Mouse (Mus musculus): ENCODE measurements around the gene Tldc1.

Tldc1 gene

DNA sequence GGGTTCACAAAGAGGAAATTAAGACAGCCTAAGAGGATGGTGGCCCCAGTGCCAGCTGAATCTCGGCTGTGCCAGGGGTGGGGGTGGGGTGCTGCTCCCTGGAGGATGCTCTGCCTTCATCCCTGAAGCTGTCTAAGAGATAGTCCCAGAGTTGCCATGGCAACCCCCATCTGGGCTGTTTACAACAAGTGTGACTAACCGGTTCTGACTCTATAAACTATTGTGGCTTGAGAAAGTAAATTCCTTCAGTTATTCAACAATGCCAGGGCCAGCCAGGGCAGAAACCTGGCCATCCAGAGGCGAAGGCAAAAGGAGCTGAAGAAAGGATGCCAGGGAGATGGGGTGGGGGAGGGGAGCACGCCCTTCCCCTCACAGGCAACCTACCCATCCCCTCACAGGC is 23.0 kb upstream of the Tldc1 start:
- in situ Hi-C loops (cut with MboI, MseI) = no loop called here

DNA sequence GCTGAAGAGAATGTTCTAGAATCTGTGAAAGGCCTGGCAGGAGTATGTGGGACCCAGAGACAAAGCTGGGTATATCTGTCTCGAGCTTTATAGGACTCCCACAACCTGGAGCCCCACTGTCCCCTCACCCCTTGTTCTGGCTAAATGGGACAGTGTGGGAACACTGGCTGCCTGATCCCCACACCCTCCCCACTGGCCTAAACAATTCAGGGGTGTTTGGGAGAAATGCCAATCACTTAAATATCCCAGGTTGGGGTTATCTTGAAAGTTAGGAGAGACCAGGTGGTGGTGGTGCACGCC is 20.7 kb upstream of the Tldc1 start:
- in situ Hi-C loops (cut with MboI, MseI) = no loop called here

DNA sequence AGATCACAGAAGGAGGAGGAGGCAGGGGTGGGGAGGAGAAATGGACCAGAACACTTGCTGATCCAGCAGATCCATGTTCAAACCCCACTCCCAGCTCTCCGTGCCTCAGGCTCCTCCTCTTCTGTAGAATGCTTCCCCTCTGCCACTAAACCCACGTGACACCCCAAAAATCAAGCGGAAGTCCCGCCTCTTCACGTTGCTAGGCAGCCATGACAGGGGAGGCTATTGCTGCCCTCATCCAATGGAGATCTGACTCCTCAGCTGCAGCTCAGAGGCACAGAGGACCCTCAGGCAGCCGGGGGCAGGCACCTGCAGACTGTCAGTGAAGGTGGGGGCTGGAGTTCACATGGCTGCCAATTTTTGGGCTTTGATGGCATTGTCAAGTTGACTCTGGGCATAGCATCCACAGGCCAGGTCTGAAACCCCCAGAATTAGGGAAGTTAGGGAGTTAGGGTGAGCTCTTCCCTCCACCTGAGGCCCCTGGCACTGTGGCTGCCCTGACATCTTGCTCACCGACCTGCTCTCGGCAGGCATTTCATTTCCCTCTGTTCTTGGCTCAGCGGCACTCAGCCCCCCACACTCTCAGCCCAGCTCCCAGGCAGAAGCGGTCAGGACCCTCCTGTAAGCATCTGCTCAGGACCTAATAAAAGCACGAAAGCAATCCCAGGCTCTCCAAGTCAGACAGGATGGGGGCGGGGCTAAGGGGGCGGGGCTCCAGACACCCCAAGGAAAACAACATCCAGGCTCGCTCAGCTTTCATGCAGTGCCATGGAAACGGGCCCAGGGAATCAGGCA is 20.2 kb upstream of the Tldc1 start:
- in situ Hi-C loops (cut with MboI, MseI) = no loop called here

DNA sequence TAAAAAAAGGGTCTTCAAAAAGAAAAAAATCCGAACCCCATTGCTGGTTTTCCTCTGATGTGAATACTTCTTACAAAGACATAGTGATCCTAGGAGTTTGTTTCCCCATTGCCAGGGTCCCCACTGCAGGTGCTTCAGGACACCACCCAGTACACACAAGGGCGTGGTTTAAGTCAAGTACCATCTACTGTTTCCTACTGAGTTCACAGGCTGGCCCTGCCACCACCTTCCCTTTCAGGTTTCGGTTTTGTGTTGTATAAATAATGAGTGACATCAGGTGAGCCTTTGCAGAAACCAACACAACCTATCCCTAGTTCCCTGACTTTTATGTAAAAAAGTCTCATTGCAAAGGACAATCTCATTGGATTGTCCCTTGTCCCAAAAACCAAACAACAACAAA is 17.4 kb upstream of the Tldc1 start:
- in situ Hi-C loops (cut with MboI, MseI) = no loop called here

DNA sequence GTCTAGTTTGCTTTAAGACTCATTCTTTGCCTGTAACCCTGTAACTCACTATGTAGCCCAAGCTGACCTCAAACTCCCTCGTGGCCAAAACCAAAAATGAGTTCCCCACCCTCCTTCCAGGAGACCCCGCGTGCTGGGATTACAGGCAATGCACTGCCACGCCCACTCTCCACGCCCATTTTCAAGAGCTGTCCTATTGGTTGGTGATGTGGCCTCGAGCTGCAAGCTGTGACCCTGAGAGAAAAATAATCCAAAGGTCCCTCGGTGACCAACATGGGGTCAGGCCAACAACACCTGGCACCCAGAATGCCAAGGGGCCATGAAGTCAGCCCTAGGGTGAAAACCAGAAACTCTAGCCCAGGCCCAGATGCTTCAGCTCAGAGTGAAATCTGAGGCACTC is 16.5 kb upstream of the Tldc1 start:
- in situ Hi-C loops (cut with MboI, MseI) = no loop called here

DNA sequence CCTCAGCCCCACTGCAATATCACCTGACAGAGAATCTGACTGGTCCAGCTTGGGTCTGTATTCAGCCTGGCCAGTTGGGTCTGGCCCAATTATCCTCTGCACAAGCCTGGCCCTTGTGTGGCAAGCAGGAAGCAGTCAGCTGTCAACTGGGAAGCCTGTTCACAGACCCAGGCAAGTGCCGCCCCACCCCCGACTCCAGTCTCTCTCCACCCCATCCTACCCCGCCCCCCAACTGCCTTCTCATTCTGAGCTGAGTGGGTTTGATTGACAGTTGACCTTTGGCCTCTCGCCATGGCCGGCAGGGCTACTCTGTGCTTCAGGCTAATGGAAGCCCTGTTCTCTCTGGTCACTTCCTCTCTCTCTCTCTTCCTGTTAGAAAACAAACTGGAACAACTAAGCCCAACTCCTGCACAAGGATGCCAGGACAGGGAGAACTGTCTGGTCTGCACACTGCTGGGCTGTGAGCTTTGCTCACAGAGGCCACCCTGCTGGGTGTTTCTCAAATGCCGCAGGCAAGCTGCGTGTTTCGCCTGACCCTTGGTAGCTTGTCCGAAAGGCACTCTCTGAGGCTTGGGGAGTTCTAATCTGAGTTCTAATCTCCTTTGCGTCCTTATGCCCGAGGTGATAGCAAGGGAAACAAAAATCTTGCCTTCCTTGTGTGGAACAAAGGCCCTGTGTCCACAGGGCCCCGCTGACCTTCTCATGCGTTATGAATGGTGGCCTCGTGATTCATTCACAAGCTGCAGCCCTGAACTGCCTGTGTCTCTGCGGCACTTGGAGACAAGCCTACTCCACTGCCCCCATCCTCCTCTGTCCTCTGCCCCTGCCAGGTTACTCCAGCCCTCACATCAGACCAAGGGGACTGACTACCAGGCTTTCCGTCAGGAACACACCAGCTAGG is 13.8 kb upstream of the Tldc1 start:
- in situ Hi-C loops (cut with MboI, MseI) = no loop called here

DNA sequence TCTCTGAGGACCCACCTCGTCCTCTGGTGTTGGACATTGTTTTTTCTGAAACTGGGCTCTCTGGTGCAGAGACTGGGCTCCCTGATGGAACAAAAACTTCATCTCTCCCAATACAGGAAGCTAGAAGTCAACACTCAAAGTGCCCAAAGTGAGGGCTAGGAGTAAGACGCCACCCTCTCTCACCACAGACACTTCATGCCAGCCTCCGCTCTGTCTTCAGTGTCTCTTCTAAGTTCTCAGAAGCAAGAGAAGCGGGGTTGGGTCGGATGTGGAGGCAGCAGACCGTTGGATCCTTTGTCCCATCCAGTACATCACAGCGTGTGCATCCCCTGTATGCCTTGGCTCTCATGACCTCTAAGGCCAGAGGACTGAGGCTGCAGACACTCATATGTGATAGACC is 11.4 kb upstream of the Tldc1 start:
- in situ Hi-C loops (cut with MboI, MseI) = no loop called here

DNA sequence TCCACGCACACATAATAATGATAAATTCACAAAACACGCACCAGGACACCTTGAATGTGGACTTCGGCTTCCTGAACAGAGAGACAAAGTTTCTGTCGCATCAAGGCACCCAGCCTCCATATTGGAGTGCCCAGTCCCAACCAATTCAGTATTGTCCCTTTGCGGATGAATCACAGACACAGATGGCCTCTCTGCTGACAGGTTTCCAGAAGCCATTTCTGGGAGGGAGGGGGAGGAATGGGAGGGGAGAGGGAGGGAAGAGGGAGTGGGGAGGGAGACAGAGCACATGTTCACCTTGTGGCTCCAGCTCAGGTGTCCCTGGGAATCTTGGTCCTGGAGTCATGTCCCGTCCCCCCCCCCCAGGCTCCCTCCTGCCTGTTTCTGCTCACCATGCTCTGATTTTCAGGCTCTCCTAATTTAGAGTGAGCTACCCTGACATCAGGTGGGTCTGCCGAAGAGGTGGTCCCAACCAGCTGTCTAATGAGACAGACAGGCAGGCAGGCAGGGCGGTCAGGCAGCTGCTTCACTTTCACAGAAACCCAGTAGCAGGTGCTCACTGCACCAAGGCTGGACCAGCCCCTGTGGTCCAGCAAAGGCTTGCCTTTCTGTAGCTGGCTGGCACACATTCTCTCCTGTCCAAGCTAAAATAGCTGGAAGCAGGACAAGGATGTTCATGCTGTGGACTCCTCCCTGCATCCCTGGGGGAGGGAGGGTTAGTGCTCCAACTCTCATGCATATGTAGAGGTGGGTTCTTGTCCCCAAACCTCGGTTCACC is 10.6 kb upstream of the Tldc1 start:
- in situ Hi-C loops (cut with MboI, MseI) = no loop called here

DNA sequence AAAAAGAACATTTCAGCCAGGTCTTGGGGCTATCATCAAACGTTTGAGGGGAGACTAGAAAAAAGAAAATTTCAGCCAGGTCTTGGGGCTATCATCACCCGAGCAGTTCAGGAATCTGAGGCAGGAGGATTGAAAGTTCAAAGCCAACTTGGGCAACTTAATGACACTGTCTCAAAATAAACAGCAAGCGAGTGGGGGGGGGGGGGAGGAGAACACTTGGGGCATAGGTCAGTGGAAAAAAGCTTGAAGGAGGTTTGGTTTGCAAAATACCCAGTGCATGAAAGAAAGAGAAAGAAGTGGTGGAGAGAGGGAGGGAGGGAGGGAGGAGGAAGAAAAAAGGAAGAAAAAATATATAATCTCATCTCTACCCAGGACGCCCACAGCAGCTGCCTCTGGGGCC is 9.1 kb upstream of the Tldc1 start:
- in situ Hi-C loops (cut with MboI, MseI) = no loop called here

DNA sequence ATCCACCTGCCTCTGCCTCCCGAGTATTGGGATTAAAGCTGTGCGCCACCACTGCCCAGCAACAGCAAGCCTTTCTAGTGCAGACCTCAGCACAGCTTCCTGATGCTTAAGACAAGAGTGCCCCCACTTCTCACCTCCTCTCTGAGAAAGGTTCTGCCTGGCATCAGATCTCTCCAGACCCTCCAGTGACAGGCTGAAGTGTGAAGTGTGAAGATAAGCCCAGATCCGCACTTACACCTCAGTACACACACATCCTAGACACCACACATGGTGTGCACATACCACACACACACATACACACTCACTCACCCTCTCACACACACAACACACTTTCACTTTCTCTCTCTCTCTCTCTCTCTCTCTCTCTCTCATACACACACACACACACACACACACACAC is 8.7 kb upstream of the Tldc1 start:
- in situ Hi-C loops (cut with MboI, MseI) = no loop called here

DNA sequence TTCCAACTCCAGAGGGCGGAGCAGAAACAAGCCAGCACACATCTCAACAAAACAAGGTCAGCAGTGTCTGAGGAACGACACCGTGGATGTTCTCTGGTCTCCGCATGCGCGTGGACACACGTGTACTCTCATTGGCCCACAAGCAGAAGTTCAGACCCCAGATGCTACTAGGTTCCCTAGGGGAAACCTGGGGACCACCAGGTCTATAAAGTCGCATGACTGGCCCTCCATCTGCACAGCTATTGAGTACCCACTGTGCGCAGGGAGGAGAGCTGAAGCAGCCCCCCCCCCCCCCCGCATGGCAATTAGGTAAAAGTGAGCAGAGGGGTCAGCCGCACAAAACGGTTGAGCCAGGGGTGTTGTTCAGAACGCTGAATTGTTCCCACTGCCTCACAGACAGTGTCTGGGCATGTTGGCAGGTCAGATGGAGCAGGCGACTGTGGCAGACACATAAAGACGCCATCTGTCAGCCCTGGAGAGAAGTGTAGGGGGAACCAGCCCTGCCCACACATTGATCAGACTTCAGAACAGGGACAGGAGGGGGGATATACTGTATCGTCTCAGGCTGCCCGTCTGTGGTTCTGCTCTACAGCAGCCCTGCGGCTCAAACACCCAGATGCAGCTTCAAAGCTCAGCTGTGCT is 7.7 kb upstream of the Tldc1 start:
- in situ Hi-C loops (cut with MboI, MseI) = no loop called here

DNA sequence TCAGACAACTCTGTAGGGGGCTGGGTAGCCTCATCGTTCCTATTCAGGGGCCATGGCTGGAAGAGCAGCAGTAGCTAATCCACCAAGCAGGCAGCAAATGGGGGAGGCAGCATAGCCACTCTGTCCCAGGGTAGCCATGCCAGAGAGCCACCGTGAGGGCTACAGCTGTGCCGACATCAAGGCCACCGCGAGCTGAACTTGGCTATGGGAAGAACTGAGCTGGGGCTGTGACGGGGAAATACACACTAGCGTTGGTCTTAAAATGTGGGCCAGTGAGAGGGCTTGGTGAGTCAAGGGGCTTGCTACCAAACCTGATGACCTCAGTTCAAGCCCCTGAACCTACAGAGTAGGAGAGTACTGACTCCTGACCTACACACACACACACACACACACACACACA is 6.5 kb upstream of the Tldc1 start:
- in situ Hi-C loops (cut with MboI, MseI) = no loop called here

DNA sequence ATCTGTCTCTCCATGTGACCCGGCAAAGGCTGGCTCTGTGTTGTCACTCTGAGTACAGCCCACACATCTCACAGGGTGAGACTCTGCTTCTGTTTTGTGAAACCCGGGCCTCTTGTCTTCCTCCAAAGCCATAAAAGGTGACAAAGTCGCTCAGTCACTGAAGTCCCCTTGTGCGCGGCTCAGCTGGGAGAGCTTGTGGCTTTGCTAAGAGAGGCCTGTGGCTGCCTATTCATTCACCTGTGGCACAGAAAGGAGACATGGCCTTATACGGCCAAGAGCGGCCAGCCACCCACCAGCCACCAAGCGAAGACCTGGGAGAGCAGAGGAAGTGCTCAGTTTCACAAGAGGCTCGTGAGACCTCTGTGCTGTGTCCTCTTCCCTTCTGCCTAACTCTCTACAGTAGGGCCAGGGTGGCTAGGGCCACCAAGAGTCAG is 5.9 kb upstream of the Tldc1 start:
- in situ Hi-C loops (cut with MboI, MseI) = no loop called here

DNA sequence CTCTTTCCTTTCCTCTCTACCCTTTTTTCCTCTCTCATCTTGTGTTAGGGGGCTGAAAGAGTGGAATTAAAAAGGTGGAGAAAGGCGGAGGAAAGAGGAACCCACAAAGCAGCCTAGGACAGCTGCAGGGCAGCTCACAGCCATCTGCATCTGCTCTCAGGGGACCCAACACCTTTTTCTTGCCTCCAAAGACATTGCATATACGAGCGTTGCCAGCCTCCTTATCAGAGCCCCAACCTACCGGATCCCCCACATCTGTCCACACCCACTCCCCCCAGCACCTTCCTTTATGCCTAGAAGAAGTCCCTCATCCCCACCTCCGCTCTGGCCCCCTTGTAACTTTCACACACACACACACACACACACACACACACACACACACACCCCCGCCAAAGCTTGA is 5.4 kb upstream of the Tldc1 start:
- in situ Hi-C loops (cut with MboI, MseI) = no loop called here

DNA sequence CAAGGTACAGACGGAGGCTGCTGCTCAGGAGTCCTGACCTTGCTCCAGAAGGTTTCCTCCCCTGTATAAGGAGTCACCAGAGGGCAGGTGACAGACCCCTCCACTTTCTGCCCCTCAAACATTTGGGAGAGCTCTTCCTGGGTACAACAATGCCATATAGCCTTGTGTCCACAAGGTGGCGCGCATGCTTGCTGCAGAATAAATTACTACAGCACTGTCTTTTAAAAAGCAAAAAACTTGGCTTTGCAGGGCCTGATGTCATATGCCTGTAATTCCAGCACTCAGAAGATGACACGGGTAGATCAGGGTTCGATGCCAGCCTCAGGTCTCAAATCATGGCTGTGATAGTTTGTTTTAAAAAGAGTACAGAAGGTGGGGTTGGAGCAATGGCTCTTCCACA is 4.5 kb upstream of the Tldc1 start:
- in situ Hi-C loops (cut with MboI, MseI) = no loop called here

DNA sequence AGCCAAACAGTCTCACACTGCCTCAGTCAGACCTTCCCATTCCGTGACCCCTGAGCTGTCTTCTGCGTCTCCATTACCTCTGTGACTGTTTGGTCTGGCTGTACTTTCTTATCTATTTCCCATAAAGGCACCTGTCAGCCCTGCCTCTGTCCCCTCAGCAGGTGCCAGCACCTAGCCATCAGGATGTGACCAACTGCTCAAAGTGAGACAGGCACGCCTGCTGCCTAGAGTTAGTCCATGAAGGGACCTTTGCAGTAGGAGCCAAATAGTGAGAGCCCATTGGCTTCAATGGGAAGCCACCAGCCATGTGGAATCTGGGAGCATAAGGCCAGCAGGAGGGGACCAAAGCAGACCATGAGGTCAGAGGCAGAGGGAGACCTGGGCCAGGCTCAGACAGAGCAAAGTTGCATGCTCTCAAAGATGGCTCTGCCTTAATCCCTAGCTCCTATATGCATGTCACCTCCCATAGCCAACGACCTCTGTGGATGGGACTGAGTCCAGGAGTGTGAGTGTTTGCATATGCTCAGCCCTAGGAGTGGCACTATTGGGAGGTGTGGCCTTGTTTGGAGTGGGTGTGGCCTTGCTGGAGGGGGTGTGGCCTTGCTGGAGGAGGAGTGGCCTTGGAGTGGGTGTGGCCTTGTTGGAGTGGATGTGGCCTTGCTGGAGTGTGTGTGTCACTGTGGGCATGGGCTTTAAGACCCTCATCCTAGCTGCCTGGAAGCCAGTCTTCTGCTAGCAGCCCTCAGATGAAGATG is 3.0 kb upstream of the Tldc1 start:
- in situ Hi-C loops (cut with MboI, MseI) = no loop called here

DNA sequence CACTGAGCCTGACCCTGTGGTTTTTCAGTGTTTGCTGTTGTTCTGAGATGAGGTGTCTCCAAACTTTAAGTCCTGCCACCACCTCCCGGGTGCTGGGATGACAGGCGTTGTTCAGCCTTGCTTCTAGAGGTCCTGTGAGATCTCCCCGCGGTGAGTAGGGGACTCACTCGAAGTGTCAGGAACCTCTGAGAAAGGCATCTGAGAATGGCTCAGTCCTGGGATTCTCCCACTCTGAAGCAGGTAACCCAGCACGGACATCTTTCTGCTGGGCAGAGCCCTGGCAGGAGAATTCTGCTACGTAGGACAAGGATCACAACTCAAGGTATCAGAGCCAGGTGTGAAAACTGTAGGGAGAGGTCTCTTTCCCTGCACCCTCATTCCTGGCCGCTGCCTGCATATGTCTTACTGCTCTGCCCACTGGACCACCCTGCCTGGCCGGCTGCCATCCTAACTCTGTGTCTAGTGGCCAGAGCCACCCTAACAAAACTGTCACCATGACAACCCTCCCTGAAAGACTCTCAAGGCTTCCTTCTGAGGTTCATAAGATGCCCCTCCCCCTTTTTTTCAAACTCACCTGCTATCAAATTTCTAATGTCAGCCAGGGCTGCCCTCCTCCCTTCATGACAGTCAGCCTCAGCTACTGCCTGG is 2.3 kb upstream of the Tldc1 start:
- in situ Hi-C loops (cut with MboI, MseI) = no loop called here

DNA sequence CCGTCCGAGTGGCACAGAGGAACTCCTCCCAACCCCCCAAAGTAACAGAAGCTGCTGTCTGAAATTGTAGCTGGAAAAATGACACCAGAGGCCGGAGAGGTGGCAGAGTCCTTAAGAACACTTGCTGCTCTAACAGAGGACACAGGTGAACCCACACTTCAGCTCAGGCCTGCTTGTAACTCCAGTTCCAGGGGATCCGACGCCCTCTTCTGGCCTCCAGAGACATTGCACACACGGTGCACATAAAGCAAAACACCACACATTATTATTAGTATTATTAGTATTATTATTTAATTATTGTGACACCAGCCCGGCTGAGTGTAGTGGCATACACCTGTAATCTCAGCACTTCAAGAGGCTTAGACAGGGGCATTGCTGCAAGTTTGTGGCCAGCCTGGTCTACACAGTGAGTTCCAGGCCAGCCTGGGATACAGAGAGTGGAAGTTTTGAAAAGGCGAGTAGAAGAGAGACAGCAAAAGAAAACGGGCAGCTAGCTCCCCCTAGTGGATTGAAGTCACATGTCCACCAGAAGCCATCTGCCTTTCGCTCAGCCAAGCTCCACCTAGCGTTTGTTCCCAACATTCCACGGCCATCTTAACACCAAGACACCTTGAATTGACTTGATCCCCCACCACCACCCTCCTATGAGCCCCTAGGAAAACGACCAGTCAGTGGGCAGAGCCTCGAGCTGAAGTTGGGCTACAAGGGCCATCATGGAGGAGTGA is 959 bp upstream of the Tldc1 start:
- in situ Hi-C loops (cut with MboI, MseI) = loop anchor here (5.0 kb wide), 2 partner anchors 63 to 92 kb away; partner anchors contain the start of gene Cotl1

DNA sequence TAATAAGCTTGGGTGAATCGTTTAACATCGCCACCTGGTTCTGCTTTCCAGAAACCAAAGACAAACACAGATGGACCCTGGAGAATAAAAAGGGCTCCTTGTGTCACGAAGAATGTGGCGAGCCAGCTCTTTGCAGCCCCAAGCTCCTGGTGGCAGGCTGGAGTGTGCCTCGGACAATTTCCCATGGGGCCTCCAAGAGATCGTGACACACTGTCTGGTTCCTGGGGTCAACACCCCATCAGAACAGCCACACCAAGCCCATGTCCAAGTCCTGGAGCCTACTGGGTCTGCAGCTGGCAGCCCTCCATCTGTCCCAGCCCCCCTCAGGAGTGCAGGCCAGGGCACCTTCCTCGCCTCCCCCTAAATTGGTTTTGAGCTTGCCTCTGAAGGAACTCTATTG is 451 bp downstream of the Tldc1 start:
- in situ Hi-C loops (cut with MboI, MseI) = loop anchor here (5.0 kb wide), 2 partner anchors 65 to 90 kb away; partner anchors contain the start of gene Cotl1
